Mouse (Mus musculus) layer of hippocampus, adult 11-12 months (tissue): ENCODE measurements at regions not wholly inside any gene's neighbourhood (a gene's known extent, or its start where the extent isn't known, plus 50 kb on each side); places are given as distances from the start of the nearest gene placed in this dataset.
A peak's percentile ranks its signal among the peaks of the same experiment; 100 is the strongest.

Source experiments
- DNase-seq: peaks from one replicate; pipeline ENCODE4 v3.0.0; 2022; ENCODE audit warnings: low spot score

- peak; percentile 30 for DNase-seq
These were observed 3423.1 kb upstream of the Lrrc6 start for GRCm38 (mm10) chr15:69923833-69924232.

GRCm38 (mm10) chr15:69923280-69923679, 3422.6 kb upstream of the Lrrc6 start:
- DNase-seq, result peak; percentile 8

- peak; percentile 6 for DNase-seq
These were observed 3421.5 kb upstream of the Lrrc6 start for GRCm38 (mm10) chr15:69922176-69922575.

- no peak for DNase-seq
These were observed 3385.1 kb upstream of the Lrrc6 start for GRCm38 (mm10) chr15:69885764-69886163.

GRCm38 (mm10) chr15:69878511-69878910, 3377.8 kb upstream of the Lrrc6 start:
- DNase-seq, result no peak

GRCm38 (mm10) chr15:69853521-69853920, 3352.8 kb upstream of the Lrrc6 start:
- no peak for DNase-seq

- DNase-seq, result no peak
These were observed 3348.9 kb upstream of the Lrrc6 start for GRCm38 (mm10) chr15:69849644-69850043.
